ENCODE assay signal across 7 mouse cellular contexts in the genomic region with DNA sequence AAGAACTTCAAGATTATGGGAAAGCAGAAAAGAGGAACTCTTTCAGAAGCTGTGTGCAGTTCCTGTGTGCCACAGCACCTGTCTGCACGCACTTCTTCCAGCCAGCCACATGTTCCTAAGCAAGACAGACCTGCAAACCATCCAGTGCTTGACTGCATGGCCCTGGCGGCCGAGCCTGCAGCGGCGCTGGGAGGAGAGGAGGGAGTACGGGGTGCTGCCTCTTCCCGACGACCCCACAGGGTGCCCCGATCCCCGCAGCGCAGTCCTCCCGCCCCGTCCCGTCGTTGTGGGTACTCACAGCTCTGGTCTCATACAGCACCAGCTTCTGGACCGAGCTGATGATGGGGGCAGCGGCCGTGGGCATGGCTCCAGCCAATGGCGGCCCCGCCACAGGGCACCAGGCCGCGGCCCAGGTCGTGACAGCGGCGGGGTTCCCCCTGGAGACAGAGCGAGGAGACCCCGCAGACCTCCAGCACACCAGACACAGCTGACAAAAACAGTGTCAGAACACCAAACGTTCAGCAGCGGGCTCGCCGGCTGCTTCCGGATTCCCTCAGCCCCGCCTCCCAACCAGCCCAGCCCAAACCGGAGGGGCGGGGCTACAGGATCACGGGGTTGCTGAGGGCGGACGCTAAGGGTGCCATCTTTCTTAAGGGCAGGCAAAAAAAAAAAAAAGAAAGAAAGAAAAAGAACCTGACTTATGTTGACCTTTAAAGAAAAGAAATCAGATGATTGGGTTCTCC. TPM values are rescaled to one million over a fixed set of nuclear protein-coding genes. Genes with fewer than 3 reads are reported as not detected.
A peak's percentile ranks its signal among the peaks of the same experiment; 100 is the strongest.
DNase-seq lines count a peak whose midpoint lies in the region; ATAC-seq and TF ChIP-seq lines count a peak whose summit lies in the region.

A gene (minus strand): TSS at position 572 of the 743 bp plus-strand sequence.

- WGBS in embryonic facial prominence, embryonic 11.5 days: under 1% methylated on average over 38 of the region's 38 CpGs
- WGBS in limb, embryonic 12.5 days: under 1% methylated on average over 38 of the region's 38 CpGs
- under 1% methylated on average over 36 of the region's 38 CpGs for WGBS in midbrain, embryonic 15.5 days
- 1% methylated on average over 38 of the region's 38 CpGs for WGBS in spleen, adult 2 months

- H3K27me3 ChIP-seq in embryonic facial prominence, embryonic 11.5 days (ENCODE audit: control insufficient read depth, insufficient read depth, low read length): no peaks in the 10 kb centered on the region
- no peaks in the 10 kb centered on the region for H3K27me3 ChIP-seq in limb, embryonic 12.5 days
- no peaks in the 10 kb centered on the region for H3K27me3 ChIP-seq in midbrain, embryonic 15.5 days (replicated peaks)
- H3K27me3 ChIP-seq in spleen, adult 2 months (ENCODE audit: control insufficient read depth, insufficient read depth, low read length): no peaks in the 10 kb centered on the region

- 0 out of 2 replicates have a peak, but pooled peaks have one; percentile 42 for TF ChIP-seq POLR2A in spleen, adult 2 months (IDR thresholded peaks at IDR 0.05; ENCODE audit: low read depth, low read length)

- no peaks in the 10 kb centered on the region for H3K4me1 ChIP-seq in embryonic facial prominence, embryonic 11.5 days (ENCODE audit: control insufficient read depth, insufficient read depth, low read length)
- H3K4me1 ChIP-seq in limb, embryonic 12.5 days (replicated peaks): peaks cover 7% of the 10 kb centered on the region
- H3K4me1 ChIP-seq in midbrain, embryonic 15.5 days: peaks cover 12% of the 10 kb centered on the region
- 0 out of 2 replicates have a peak, but pooled peaks cover 3% of the 10 kb centered on the region for H3K4me1 ChIP-seq in spleen, adult 2 months (ENCODE audit: control insufficient read depth, insufficient read depth, insufficient read length)

- peak within 1 kb of the TSS; percentile 79 for H3K4me2 ChIP-seq in embryonic facial prominence, embryonic 11.5 days (ENCODE audit: low read depth, low read length)
- peak within 1 kb of the TSS; percentile 82 for H3K4me2 ChIP-seq in limb, embryonic 12.5 days
- peak within 1 kb of the TSS; percentile 95 for H3K4me2 ChIP-seq in midbrain, embryonic 15.5 days

- peak; percentile 87 for ATAC-seq in embryonic facial prominence, embryonic 11.5 days (replicated peaks; ENCODE audit: insufficient number of reproducible peaks, low FRiP score, low TSS enrichment, low read depth)
- ATAC-seq in limb, embryonic 12.5 days (ENCODE audit: insufficient number of reproducible peaks, insufficient read depth, low FRiP score, low TSS enrichment, low read depth): peak; percentile 86
- ATAC-seq in midbrain, embryonic 15.5 days (replicated peaks): peak; percentile 96

- H3K36me3 ChIP-seq in embryonic facial prominence, embryonic 11.5 days (replicated peaks; ENCODE audit: control insufficient read depth, insufficient read depth, low read depth, low read length): no peaks in the 10 kb centered on the region
- no peaks in the 10 kb centered on the region for H3K36me3 ChIP-seq in limb, embryonic 12.5 days
- no peaks in the 10 kb centered on the region for H3K36me3 ChIP-seq in midbrain, embryonic 15.5 days (replicated peaks)
- no peaks in the 10 kb centered on the region for H3K36me3 ChIP-seq in spleen, adult 2 months (ENCODE audit: control insufficient read depth, insufficient read depth, low read length)

- H3K9me3 ChIP-seq in embryonic facial prominence, embryonic 11.5 days (replicated peaks; ENCODE audit: control insufficient read depth, low read length): no peaks in the 10 kb centered on the region
- H3K9me3 ChIP-seq in limb, embryonic 12.5 days: no peaks in the 10 kb centered on the region
- H3K9me3 ChIP-seq in midbrain, embryonic 15.5 days: no peaks in the 10 kb centered on the region

- DNase-seq in adrenal gland, postnatal 14 days: peak; percentile 93
- peak; percentile 94 for DNase-seq in embryonic facial prominence, embryonic 11.5 days (ENCODE audit: low spot score)
- peak; percentile 98 for DNase-seq in heart, adult 11 months
- peak; percentile 88 for DNase-seq in kidney, adult 18-20 months
- peak; percentile 83 for DNase-seq in spleen, adult 2 months (ENCODE audit: low read depth in 1 of 2, low spot score in 2 of 2)

- H3K4me3 ChIP-seq in embryonic facial prominence, embryonic 11.5 days (ENCODE audit: low read depth, low read length): peak within 1 kb of the TSS; percentile 79
- H3K4me3 ChIP-seq in limb, embryonic 12.5 days (replicated peaks): peak within 1 kb of the TSS; percentile 86
- H3K4me3 ChIP-seq in midbrain, embryonic 15.5 days: peak within 1 kb of the TSS; percentile 79
- H3K4me3 ChIP-seq in spleen, adult 2 months (ENCODE audit: extremely low read depth, insufficient read depth, insufficient read length): peak within 1 kb of the TSS; percentile 88

- H3K9ac ChIP-seq in embryonic facial prominence, embryonic 11.5 days (replicated peaks; ENCODE audit: low read length): peak within 1 kb of the TSS; percentile 72
- peak within 1 kb of the TSS; percentile 72 for H3K9ac ChIP-seq in limb, embryonic 12.5 days (replicated peaks)
- peak within 1 kb of the TSS; percentile 84 for H3K9ac ChIP-seq in midbrain, embryonic 15.5 days

- no peak within 1 kb of the TSS for H3K27ac ChIP-seq in embryonic facial prominence, embryonic 11.5 days (replicated peaks; ENCODE audit: low read depth, low read length)
- H3K27ac ChIP-seq in limb, embryonic 12.5 days: peak within 1 kb of the TSS; percentile 65
- peak within 1 kb of the TSS; percentile 74 for H3K27ac ChIP-seq in midbrain, embryonic 15.5 days
- H3K27ac ChIP-seq in spleen, adult 2 months (ENCODE audit: insufficient read depth, low read length): peak within 1 kb of the TSS; percentile 78

- TF ChIP-seq CTCF in spleen, adult 2 months (IDR thresholded peaks at IDR 0.05; ENCODE audit: extremely low read depth, insufficient read depth, insufficient read length, insufficient replicate concordance): no peak

RNA-seq across cellular contexts. Expression of the gene that starts here (rescaled TPM):
- total RNA-seq in adrenal gland, postnatal 14 days (2021): 14.3 and 14.6 TPM in 2 replicates
- polyA plus RNA-seq in embryonic facial prominence, embryonic 11.5 days (2014; fragmentation: Nextera tagmentation; extraction: Ambion mirVana): 17.8 and 18.3 TPM in 2 replicates
- 12.9 and 15.1 TPM in 2 replicates for polyA plus RNA-seq in limb, embryonic 12.5 days (2016; fragmentation: Nextera tagmentation; extraction: Ambion mirVana)
- polyA plus RNA-seq in midbrain, embryonic 15.5 days (2015; fragmentation: Nextera tagmentation; extraction: Ambion mirVana): 30.8 and 31.5 TPM in 2 replicates
- 8.4 and 9.1 TPM in 2 replicates for polyA plus RNA-seq in spleen, adult 2 months (2012; rRNA removed)
